Mouse (Mus musculus) midbrain, postnatal 0 days (tissue): ENCODE measurements at regions not wholly inside any gene's neighbourhood (a gene's known extent, or its start where the extent isn't known, plus 50 kb on each side); places are given as distances from the start of the nearest gene placed in this dataset.

ENCODE experiments used
- ATAC-seq: fragments of 200-750 bp; cut with Nextera tagmentation; 2 replicates; pipeline ENCODE4 v1.8.0; 2017; ENCODE audit warnings: moderate number of reproducible peaks, mild to moderate bottlenecking, moderate TSS enrichment, moderate library complexity; ENCODE audit not compliant: low FRiP score
- DNase-seq: peaks from one replicate; pipeline ENCODE4 v3.0.0-alpha.2; 2015; ENCODE audit warnings: low spot score
- H3K27ac ChIP-seq: fragments of 300-500 bp; sonication (generic); 2 replicates; pipeline ENCODE4 v1.5.1; 2014; ENCODE audit warnings: low read depth, mild to moderate bottlenecking, low read length, mixed read lengths
- H3K27me3 ChIP-seq: fragments of 300-500 bp; sonication (generic); 2 replicates; pipeline ENCODE4 v1.6.1; 2014; ENCODE audit warnings: low read length, control low read depth, mixed read lengths; ENCODE audit not compliant: insufficient read depth
- H3K36me3 ChIP-seq: fragments of 300-500 bp; sonication (generic); 2 replicates; pipeline ENCODE4 v1.6.1; 2014; ENCODE audit warnings: low read length, control low read depth, mixed read lengths; ENCODE audit not compliant: insufficient read depth
- H3K4me1 ChIP-seq: fragments of 300-500 bp; sonication (generic); 2 replicates; pipeline ENCODE4 v1.6.1; 2014; ENCODE audit warnings: mild to moderate bottlenecking, control low read depth, antibody characterized with exemption, low read length, mixed read lengths; ENCODE audit not compliant: insufficient read depth
- H3K4me2 ChIP-seq: fragments of 300-500 bp; sonication (generic); 2 replicates; pipeline ENCODE4 v1.6.1; 2014; ENCODE audit warnings: low read depth, mild to moderate bottlenecking, low read length, mixed read lengths; ENCODE audit not compliant: poor library complexity, severe bottlenecking
- H3K4me3 ChIP-seq: fragments of 300-500 bp; sonication (generic); 2 replicates; pipeline ENCODE4 v1.5.1; 2014; ENCODE audit warnings: low read depth, mild to moderate bottlenecking, low read length, moderate library complexity
- H3K9ac ChIP-seq: fragments of 300-500 bp; sonication (generic); replicated peaks from 2 replicates; pipeline ENCODE4 v1.6.1; 2014; ENCODE audit warnings: mild to moderate bottlenecking, low read length, moderate library complexity, mixed read lengths; ENCODE audit not compliant: poor library complexity, severe bottlenecking
- H3K9me3 ChIP-seq: fragments of 300-500 bp; sonication (generic); 2 replicates; pipeline ENCODE4 v1.6.1; 2016; ENCODE audit warnings: low read length, control low read depth
- CTCF ChIP-seq: IDR thresholded peaks from 2 replicates; pipeline ENCODE4 v1.5.1; 2016; ENCODE audit warnings: antibody characterized with exemption, mild to moderate bottlenecking
- WGBS: fragments of 180-500 bp; shearing (Covaris S2); extraction: QIAGEN DNeasy Blood & Tissue Kit; methylation state at CpG from one replicate; pipeline ENCODE4 v1.1.7; 2014; 5-methylcytosine and 5-hydroxymethylcytosine counted together

DNA sequence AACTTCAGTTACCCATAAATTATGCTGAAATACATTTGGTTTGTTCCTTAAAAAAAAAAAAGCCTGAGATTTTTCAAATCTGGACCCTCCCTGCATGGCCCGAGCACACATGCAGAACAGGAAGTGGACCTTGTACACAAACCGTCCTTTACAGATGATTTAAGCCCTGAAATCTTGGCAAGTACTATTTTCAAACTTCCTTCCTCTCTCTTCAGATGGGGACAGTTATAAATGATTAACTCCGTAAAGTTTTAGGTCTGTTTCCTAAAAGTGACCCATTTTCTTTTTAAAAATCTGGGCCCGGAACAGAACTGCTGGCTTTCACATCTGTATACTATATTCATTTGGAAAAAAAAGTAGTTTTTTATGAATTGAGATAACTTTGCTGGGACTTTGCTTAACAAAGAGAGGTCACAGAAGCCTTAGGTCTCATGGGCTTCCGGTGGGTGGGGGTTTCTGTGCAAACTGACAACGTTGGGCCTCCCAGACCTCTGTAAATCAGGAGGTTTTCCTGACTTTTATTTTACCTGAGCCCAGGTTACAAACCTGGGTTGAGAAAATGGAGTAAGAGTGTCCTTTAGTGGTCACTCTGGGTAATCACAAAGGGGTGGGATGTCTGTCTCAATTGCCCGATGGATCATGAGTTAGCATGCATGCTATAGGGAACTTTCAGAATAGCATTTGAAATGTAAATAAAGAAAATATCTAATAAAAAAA is 368.4 kb downstream of the Ankrd50 start:
- DNase-seq (peak; percentile 21), ATAC-seq (no peak)
- H3K27ac ChIP-seq: no peak overlapping the region
- peak; percentile 71 for TF ChIP-seq CTCF
- no peaks in the 10 kb centered on the region for H3K4me1 ChIP-seq
- no peak overlapping the region for H3K4me3 ChIP-seq
- H3K27me3 ChIP-seq: no peaks in the 10 kb centered on the region
- no peak overlapping the region for H3K9ac ChIP-seq
- no peak overlapping the region for H3K4me2 ChIP-seq
- H3K9me3 ChIP-seq: no peaks in the 10 kb centered on the region
- 67% methylated on average over 7 of the region's 7 CpGs for WGBS
- no peaks in the 10 kb centered on the region for H3K36me3 ChIP-seq

- H3K4me2 ChIP-seq: no peak overlapping the region
- H3K9ac ChIP-seq: no peak overlapping the region
- DNase-seq: no peak
- TF ChIP-seq CTCF: no peak
- H3K27ac ChIP-seq: no peak overlapping the region
- H3K27me3 ChIP-seq: no peaks in the 10 kb centered on the region
- H3K9me3 ChIP-seq: no peaks in the 10 kb centered on the region
- ATAC-seq: no peak
- H3K4me3 ChIP-seq: no peak overlapping the region
- WGBS: 92% methylated on average over 3 of the region's 3 CpGs
- no peaks in the 10 kb centered on the region for H3K4me1 ChIP-seq
- no peaks in the 10 kb centered on the region for H3K36me3 ChIP-seq
These were observed 372.1 kb downstream of the Ankrd50 start for GRCm38 (mm10) chr3:38112568-38112967.

- 75% methylated on average over 4 of the region's 4 CpGs for WGBS
- TF ChIP-seq CTCF: no peak
- no peak for ATAC-seq
These were observed 379.4 kb downstream of the Ankrd50 start for GRCm38 (mm10) chr3:38105022-38105857.

DNA sequence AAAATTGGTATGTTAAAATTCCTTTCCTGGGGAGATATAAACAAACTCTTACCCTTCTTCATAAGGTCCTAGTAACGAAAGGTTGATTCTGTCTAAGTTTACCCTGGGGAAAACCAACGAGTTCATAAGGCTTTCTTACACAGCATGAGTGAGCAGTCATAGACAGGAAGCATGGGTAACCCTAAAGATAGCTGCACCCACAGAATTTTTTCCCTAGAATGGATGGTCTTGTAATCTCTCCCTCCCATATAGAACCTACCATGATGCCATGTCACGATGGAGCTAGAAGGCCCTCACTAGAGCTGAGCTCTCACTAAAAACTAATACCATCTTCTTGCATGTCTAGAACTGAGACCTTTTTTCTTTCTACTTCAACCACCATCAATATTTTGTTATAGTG is 380.1 kb upstream of the Gm5148 start:
- Histone ChIP-seq H3K9me3 (no peaks in the 10 kb centered on the region), H3K27me3 (no peaks in the 10 kb centered on the region), H3K9ac (no peak overlapping the region), H3K36me3 (no peaks in the 10 kb centered on the region), H3K4me1 (no peaks in the 10 kb centered on the region), H3K4me3 (no peak overlapping the region), H3K4me2 (no peak overlapping the region), H3K27ac (no peak overlapping the region)
- 89% methylated on average over 3 of the region's 3 CpGs for WGBS
- ATAC-seq: no peak
- DNase-seq: no peak
- no peak for TF ChIP-seq CTCF

More at GRCm38 (mm10) chr3:38105022-38105857, 379.4 kb downstream of the Ankrd50 start:
- H3K4me2 ChIP-seq: no peak overlapping the region
- H3K36me3 ChIP-seq: no peaks in the 10 kb centered on the region
- no peaks in the 10 kb centered on the region for H3K9me3 ChIP-seq
- H3K9ac ChIP-seq: no peak overlapping the region
- H3K4me3 ChIP-seq: no peak overlapping the region
- DNase-seq: no peak
- no peaks in the 10 kb centered on the region for H3K4me1 ChIP-seq
- H3K27me3 ChIP-seq: no peaks in the 10 kb centered on the region
- H3K27ac ChIP-seq: no peak overlapping the region

GRCm38 (mm10) chr3:38102985-38103384 is 378.7 kb upstream of the Gm5148 start:
- H3K4me2 ChIP-seq: no peak overlapping the region
- DNase-seq (no peak), ATAC-seq (no peak)
- no peak for TF ChIP-seq CTCF
- H3K4me3 ChIP-seq: no peak overlapping the region
- H3K9ac ChIP-seq: no peak overlapping the region
- H3K36me3 ChIP-seq: no peaks in the 10 kb centered on the region
- 81% methylated on average over 1 of the region's 1 CpGs for WGBS
- H3K27ac ChIP-seq: no peak overlapping the region
- no peaks in the 10 kb centered on the region for H3K4me1 ChIP-seq
- no peaks in the 10 kb centered on the region for H3K9me3 ChIP-seq
- no peaks in the 10 kb centered on the region for H3K27me3 ChIP-seq

DNA sequence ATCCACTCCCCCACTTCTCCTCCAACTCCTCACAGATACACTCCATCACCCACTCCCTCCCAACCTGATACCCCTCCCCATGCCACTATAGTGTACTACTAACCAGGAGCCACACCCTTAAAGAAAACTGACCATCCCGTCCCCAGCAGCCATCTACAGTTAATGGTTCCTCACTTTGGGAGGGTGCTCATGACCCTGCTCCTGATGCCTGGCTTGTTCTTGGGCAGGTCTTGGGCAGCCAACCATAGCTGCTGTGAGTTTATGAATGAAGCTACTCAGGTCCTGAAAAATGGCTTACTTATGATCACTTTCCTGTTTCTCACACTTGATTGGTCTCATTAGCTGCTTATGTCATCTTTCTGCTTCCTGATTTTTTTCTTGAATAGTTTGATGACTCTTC is 377.9 kb upstream of the Gm5148 start:
- H3K4me1 ChIP-seq: no peaks in the 10 kb centered on the region
- no peak overlapping the region for H3K4me2 ChIP-seq
- 80% methylated on average over 1 of the region's 1 CpGs for WGBS
- DNase-seq (no peak), ATAC-seq (no peak)
- H3K27ac ChIP-seq: no peak overlapping the region
- H3K27me3 ChIP-seq: no peaks in the 10 kb centered on the region
- H3K4me3 ChIP-seq: no peak overlapping the region
- H3K36me3 ChIP-seq: no peaks in the 10 kb centered on the region
- no peak for TF ChIP-seq CTCF
- H3K9ac ChIP-seq: no peak overlapping the region
- no peaks in the 10 kb centered on the region for H3K9me3 ChIP-seq
